Mouse (Mus musculus): ENCODE measurements around the gene Rasgrf1.

DNA sequence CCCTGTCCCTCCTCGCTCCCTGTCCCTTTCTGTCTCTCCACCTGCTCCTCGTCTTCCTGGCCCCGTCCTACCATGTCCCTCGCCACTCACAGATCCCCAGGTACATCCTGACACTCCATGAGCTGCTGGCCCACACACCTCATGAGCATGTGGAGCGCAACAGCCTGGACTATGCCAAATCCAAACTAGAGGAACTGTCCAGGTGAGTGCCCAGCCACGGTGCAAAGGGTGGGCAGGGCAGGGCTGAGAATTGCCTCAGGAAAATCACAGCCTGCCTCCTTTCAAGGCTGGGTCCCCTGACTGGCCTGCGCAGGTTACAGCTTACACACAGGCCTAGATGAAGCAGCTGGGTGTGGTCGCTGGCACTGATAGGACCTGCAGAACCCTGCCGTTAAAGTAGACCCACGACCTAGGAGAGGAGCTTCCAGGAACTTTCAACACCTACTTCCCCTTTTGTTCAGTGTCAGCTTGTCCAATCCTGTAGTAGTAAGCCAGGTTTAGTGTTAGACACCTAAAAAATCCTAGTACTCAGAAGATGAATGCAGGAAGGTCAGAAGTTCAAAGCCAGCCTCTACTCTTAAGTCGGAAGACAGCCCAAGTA, 61.3 kb downstream of the Rasgrf1 start:
- TF ChIP-seq CTCF (IDR thresholded peaks at IDR 0.05; ENCODE audit: control insufficient read depth, insufficient read depth, insufficient replicate concordance, low read depth, low read length) (no peak), POLR2A (IDR thresholded peaks at IDR 0.05; ENCODE audit: control insufficient read depth, low read depth, low read length) (no peak)

Data from testis, adult 2 months (tissue).